ENCODE assay signal across 22 mouse cellular contexts in genomic region chr17:31448519-31448918, GRCm38 (mm10).
DNase-seq lines count a peak whose midpoint lies in the region; ATAC-seq and TF ChIP-seq lines count a peak whose summit lies in the region.
"Had no signal": no experiment of that assay in that cellular context is flagged by ENCODE, and none has a peak within 500 bp of the region (broad histone marks: within the 10 kb centered on the region; RNA-seq: fewer than 3 reads in every experiment).

No protein-coding gene starts in this region.

- no peak overlapping the region for H3K4me3 ChIP-seq in layer of hippocampus, adult 2 months
- no peak overlapping the region for H3K4me3 ChIP-seq in stomach, postnatal 0 days (ENCODE audit: low read depth, low read length)
- H3K4me3 ChIP-seq: embryonic facial prominence, embryonic 15.5 days; heart, embryonic 15.5 days; hindbrain, embryonic 10.5 days; limb, embryonic 15.5 days; midbrain, embryonic 13.5 days had no signal

- ATAC-seq in frontal cortex, adult (ENCODE audit: low TSS enrichment), result peak; percentile 68; the same call in 1 of the 2 replicates
- ATAC-seq in stomach, postnatal 0 days (ENCODE audit: low FRiP score, low TSS enrichment), result no peak
- ATAC-seq: inflammation-experienced regulatory T-cells, adult 6 months; midbrain, embryonic 13.5 days had no signal

- WGBS in stomach, postnatal 0 days, result 75% methylated on average over 1 of the region's 1 CpGs

- TF ChIP-seq CTCF in layer of hippocampus, adult 2 months (conservative IDR thresholded peaks at IDR 0.05), result peak; percentile 69
- TF ChIP-seq CTCF in stomach, postnatal 0 days (IDR thresholded peaks at IDR 0.05; ENCODE audit: low read depth), result peak; percentile 59

- no peak overlapping the region for H3K27ac ChIP-seq in layer of hippocampus, adult 2 months
- H3K27ac ChIP-seq in stomach, postnatal 0 days (replicated peaks), result no peak overlapping the region
- H3K27ac ChIP-seq: embryonic facial prominence, embryonic 15.5 days; heart, embryonic 15.5 days; hindbrain, embryonic 10.5 days; limb, embryonic 15.5 days; midbrain, embryonic 13.5 days had no signal

- H3K27me3 ChIP-seq in stomach, postnatal 0 days (ENCODE audit: control insufficient read depth, insufficient read depth, low read length), result no peaks in the 10 kb centered on the region
- H3K27me3 ChIP-seq: embryonic facial prominence, embryonic 15.5 days; heart, embryonic 15.5 days; limb, embryonic 15.5 days; midbrain, embryonic 13.5 days had no signal

- no peak overlapping the region for H3K4me2 ChIP-seq in stomach, postnatal 0 days (replicated peaks; ENCODE audit: low read depth)
- H3K4me2 ChIP-seq: embryonic facial prominence, embryonic 15.5 days; heart, embryonic 15.5 days; limb, embryonic 15.5 days; midbrain, embryonic 13.5 days had no signal

- no peak for TF ChIP-seq EP300 in stomach, postnatal 0 days (optimal IDR thresholded peaks at IDR 0.05)

- H3K9me3 ChIP-seq in stomach, postnatal 0 days (ENCODE audit: control insufficient read depth, low read length), result no peaks in the 10 kb centered on the region
- H3K9me3 ChIP-seq: embryonic facial prominence, embryonic 15.5 days; heart, embryonic 15.5 days; hindbrain, embryonic 10.5 days; limb, embryonic 15.5 days; midbrain, embryonic 13.5 days had no signal

- DNase-seq in frontal cortex, postnatal 10 days (ENCODE audit: low spot score in 2 of 2), result no peak
- DNase-seq in layer of hippocampus, adult 2 months (ENCODE audit: low spot score in 2 of 2), result no peak
- DNase-seq in layer of hippocampus, adult 18-20 months (ENCODE audit: low spot score in 2 of 2), result no peak
- DNase-seq in thymus, postnatal 14 days, result peak; percentile 14
- no peak for DNase-seq in thymus, postnatal 0 days (ENCODE audit: low spot score)
- DNase-seq in stomach, postnatal 0 days (ENCODE audit: low spot score), result no peak
- DNase-seq in natural killer cell, adult 2 months (ENCODE audit: low spot score in 2 of 2), result no peak
- DNase-seq: adrenal gland, postnatal 14 days; B cell, adult 2 months; embryo, embryonic 11 days; gastrocnemius, postnatal 10 days; heart, adult 18-20 months; kidney, postnatal 4 days; right cerebral cortex, postnatal 25 days; thymus, postnatal 25 days had no signal

- H3K4me1 ChIP-seq in stomach, postnatal 0 days (replicated peaks; ENCODE audit: control insufficient read depth, insufficient read depth), result no peaks in the 10 kb centered on the region; the same call in 1 of the 2 replicates

- no peaks in the 10 kb centered on the region for H3K36me3 ChIP-seq in stomach, postnatal 0 days (ENCODE audit: control insufficient read depth, insufficient read depth, low read length)
- H3K36me3 ChIP-seq: embryonic facial prominence, embryonic 15.5 days; heart, embryonic 15.5 days had no signal

- H3K9ac ChIP-seq in stomach, postnatal 0 days (ENCODE audit: low read length), result no peak overlapping the region
- H3K9ac ChIP-seq: embryonic facial prominence, embryonic 15.5 days; heart, embryonic 15.5 days; limb, embryonic 15.5 days; midbrain, embryonic 13.5 days had no signal
